Mouse (Mus musculus) mouse trophoblast stem cell (cell line): ENCODE results near the gene Rbm46.

Experiments used
- in situ Hi-C, 2 experiments: fragments of 300-500 bp; cut with MseI, MboI; formaldehyde crosslinking; loops; 2 replicates in 1 of 2; 3 replicates in 1 of 2; pipeline ENCODE4 v1.15.1; 2025

The Rbm46 gene

GRCm38 (mm10) chr3:82876372-82876739, at the start of gene Rbm46:
Rbm46 (minus strand) TSS chr3:82876483.
- in situ Hi-C loops, result loop anchor here (5.0 kb wide), 2 partner anchors 116 to 121 kb away; no protein-coding TSS in a partner anchor

- in situ Hi-C loops, result no loop called here
These were observed 39.3 kb upstream of the Rbm46 start for GRCm38 (mm10) chr3:82915632-82916031.

DNA sequence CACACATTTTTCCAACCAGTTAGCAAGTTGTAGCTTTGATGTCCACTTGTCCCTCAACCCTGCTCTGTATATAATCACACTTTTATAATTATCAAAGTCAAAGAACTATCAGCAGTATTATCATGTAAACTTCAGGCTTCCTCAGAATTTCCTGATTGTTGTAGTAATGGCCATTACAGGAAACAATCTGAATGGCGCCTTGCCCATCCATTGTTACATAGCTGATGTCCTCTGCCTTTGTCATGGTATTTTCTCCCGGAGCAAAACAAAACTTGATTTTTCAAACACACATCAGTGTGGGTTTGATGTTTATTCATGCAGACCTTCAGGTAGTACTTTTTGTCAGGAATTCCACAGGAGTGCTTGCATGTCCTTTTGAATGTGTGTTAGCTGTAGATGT, 32.4 kb upstream of the Rbm46 start:
- in situ Hi-C loops, result no loop called here

GRCm38 (mm10) chr3:82904211-82904908, 28.1 kb upstream of the Rbm46 start:
- in situ Hi-C loops, result no loop called here

GRCm38 (mm10) chr3:82903613-82904205, 27.4 kb upstream of the Rbm46 start, which contains the start of gene Lrat:
Lrat (minus strand) TSS chr3:82903973.
- in situ Hi-C loops, result no loop called here

- in situ Hi-C loops, result no loop called here
These were observed 26.7 kb upstream of the Rbm46 start for GRCm38 (mm10) chr3:82902757-82903612.

- in situ Hi-C loops, result no loop called here
These were observed 12.6 kb upstream of the Rbm46 start for GRCm38 (mm10) chr3:82888842-82889241.

DNA sequence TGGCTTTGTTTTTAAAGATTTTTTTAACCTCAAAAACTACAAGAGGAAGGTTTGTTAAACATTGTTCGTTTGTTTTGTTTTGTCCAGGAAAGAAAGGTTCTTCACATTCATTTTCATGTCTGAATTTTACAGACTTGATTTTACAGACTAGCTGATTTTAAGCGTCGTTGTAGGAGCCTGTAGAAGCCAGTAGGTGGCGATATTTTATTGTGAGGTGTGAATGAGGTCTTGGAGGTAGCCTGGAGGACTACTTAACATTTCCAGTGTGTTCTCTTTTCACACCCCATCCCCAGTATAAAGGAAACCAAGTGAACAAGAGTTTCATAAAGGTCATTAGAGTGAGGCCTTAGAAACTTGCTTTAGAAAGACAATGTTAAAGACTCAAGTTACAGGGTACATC, 975 bp upstream of the Rbm46 start:
- in situ Hi-C loops, result loop anchor here (5.0 kb wide), 2 partner anchors 115 to 120 kb away; no protein-coding TSS in a partner anchor

- in situ Hi-C loops, result loop anchor here (5.0 kb wide), 2 partner anchors 116 to 121 kb away; no protein-coding TSS in a partner anchor
These were observed 462 bp downstream of the Rbm46 start for GRCm38 (mm10) chr3:82875671-82876371.

DNA sequence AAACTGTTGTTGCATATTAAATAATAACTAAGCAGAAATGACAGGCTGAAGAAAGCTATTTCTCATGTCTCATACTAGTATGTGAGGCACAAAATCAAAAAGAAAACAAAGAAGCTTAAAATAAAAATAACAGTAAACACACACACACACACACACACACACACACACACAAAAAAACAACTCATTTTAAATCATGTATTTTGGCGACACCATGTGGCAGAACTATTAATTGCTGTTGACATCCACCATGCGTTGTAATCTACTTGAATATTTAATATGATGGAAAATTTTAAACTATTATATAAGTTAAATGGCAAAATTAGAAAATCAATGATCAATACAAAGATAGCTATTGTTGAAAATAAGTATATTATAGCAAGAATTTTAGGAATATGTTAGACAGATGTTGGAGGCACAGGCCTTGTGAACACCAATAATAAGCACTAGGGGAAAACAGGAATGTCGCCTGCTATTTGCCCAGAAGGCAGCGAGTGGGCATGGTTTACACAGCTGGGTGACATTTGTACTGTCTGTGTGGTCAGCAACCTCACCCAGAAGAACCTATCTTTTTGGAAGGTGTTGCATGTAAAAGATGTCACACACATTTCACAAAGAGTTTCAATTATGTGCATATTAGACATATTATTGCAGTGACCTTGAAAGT, 18.7 kb downstream of the Rbm46 start:
- in situ Hi-C loops, result loop anchor here (10.0 to 25.0 kb wide), 2 partner anchors 493 to 495 kb away; partner anchors contain the start of gene Map9 (in 1 of the 2)

- in situ Hi-C loops, result no loop called here
These were observed 51.1 kb downstream of the Rbm46 start for GRCm38 (mm10) chr3:82825165-82825564.

GRCm38 (mm10) chr3:82811851-82812250, 64.4 kb downstream of the Rbm46 start:
- in situ Hi-C loops, result no loop called here

GRCm38 (mm10) chr3:82810334-82811120, 65.8 kb downstream of the Rbm46 start:
- in situ Hi-C loops, result no loop called here

- in situ Hi-C loops, result no loop called here
These were observed 66.5 kb downstream of the Rbm46 start for GRCm38 (mm10) chr3:82809769-82810168.

GRCm38 (mm10) chr3:82808323-82808911, 67.9 kb downstream of the Rbm46 start:
- in situ Hi-C loops, result no loop called here

DNA sequence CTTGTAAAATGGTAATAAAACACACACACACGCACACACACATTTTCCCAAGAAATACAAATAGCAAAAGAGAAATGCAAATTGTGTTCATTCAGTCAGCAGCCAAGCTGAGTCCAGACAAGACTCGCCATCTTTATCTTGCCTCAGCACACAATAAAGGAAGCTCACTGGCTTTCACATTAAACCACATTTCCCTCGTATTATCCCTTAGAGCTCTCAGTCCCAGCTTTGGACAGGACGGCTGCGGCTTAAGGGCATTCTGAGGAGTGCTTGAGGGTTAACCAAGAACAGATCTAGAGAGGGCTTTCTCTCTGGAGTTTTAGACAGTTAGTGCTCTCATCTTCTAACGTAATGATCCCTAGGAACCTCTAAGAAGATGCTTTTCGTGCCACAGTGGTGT, 71.0 kb downstream of the Rbm46 start:
- in situ Hi-C loops, result no loop called here

DNA sequence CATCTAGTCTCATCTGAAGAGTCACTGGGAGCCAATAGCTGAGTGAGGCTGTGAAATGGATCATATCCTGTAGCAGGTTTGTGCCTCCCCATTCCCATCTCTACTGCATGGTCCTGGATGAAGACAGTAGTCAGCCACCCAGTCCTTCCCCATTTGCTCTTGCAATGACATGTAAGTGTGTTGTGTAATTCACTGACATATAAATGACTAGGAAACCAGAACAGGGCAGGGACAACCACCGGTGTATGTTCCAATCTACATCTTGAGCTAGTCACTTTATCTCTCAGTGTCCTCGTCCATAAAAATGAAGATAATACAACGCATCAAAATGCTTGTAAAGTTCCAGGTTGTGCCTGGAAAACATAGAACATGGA, 75.8 kb downstream of the Rbm46 start:
- in situ Hi-C loops, result no loop called here

DNA sequence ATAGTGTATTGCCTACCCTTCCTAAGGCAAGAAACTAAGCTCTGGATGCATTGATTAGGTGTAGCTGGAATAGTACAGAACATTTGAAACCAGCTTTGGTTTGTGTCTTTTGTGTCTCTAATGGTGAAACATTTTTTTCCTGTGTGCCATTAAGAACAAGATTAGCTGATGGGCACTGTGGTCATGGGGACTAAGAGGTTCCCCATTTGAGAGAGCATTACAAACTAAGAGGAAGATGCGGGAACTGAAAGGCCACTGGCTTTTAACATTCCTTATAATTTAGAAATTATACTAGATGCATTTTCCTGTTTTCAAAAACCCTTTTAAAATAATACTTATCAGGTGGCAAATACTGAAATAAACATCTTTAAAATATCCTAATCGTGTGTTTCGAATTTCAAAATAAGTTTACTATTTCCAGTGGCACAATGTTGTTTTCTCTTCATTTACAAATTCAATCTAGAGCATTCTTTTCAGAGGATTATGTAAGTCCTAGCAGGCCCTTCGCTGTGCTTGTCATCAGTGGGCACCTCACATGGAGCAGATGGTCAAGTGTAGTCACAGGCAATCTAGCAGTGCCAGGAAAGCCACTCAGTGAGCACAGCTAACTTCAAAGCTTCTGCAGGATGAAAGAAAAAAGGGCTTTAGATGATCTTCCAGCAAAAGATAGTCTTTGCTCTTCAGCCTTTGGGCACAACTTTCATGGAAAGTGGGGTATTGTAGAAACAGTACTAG, 76.4 kb downstream of the Rbm46 start:
- in situ Hi-C loops, result no loop called here

DNA sequence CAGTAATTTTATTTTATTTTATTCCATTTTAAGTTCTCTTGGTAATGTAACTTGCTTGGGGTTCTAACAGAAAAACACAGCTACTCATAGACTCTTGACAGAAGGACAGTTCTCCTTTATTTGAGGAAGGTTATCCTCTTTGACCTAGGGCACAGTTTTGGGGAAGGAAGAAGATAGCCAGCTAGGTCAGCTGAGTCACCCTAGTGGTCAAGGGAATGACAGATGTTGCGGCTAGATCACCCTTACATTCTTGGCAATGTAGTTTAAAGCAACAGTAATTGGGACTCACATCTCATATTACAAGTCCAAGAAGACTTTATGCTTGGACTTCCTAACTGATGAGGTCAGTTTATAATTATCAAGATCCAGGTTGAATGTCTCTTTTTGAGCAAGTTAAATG, 82.6 kb downstream of the Rbm46 start:
- in situ Hi-C loops, result no loop called here
